8 mouse cellular contexts compared by ENCODE assay signal in the genomic region with DNA sequence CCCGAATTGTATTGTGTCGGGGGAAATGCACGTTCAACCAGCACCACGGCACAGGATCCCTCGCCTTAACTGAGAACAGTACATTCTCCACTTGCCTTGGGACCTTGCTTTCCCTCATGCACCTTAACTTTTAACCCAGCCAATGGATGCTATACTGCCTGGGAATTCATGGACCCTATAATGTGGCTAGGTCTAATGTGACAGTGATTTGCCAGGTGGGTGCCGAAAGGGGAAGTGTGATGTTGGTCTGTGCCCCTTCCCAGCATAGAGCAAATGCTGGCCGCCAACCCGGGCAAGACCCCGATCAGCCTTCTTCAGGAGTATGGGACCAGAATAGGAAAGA. TPM values are rescaled to one million over a fixed set of nuclear protein-coding genes. Genes with fewer than 3 reads are reported as not detected.
DNase-seq lines count a peak whose midpoint lies in the region; ATAC-seq and TF ChIP-seq lines count a peak whose summit lies in the region.

No protein-coding gene starts in this region.

- H3K36me3 ChIP-seq in heart, embryonic 12.5 days: peaks cover 32% of the 10 kb centered on the region
- peaks cover 43% of the 10 kb centered on the region for H3K36me3 ChIP-seq in E14TG2a.4 (ENCODE audit: insufficient read depth, low read length)
- H3K36me3 ChIP-seq in forebrain, embryonic 15.5 days: peaks cover 24% of the 10 kb centered on the region
- peaks cover 8% of the 10 kb centered on the region for H3K36me3 ChIP-seq in liver, embryonic 16.5 days (ENCODE audit: control insufficient read depth, insufficient read depth)

- H3K4me3 ChIP-seq in heart, embryonic 12.5 days: peak overlapping the region; percentile 66
- peak overlapping the region; percentile 86 for H3K4me3 ChIP-seq in E14TG2a.4 (replicated peaks; ENCODE audit: low read length)
- peak overlapping the region; percentile 76 for H3K4me3 ChIP-seq in forebrain, embryonic 15.5 days
- H3K4me3 ChIP-seq in liver, embryonic 16.5 days (ENCODE audit: low read depth, low read length): peak overlapping the region; percentile 78

- TF ChIP-seq CTCF in E14TG2a.4 (conservative IDR thresholded peaks at IDR 0.05; ENCODE audit: low read length): no peak

- H3K9ac ChIP-seq in heart, embryonic 12.5 days: peak overlapping the region; percentile 93
- peak overlapping the region; percentile 88 for H3K9ac ChIP-seq in forebrain, embryonic 15.5 days (replicated peaks)
- H3K9ac ChIP-seq in liver, embryonic 16.5 days (ENCODE audit: low read depth, low read length): peak overlapping the region; percentile 89

- ATAC-seq in heart, embryonic 12.5 days (ENCODE audit: insufficient number of reproducible peaks, low FRiP score): no peak
- ATAC-seq in forebrain, embryonic 15.5 days (replicated peaks): no peak
- no peak for ATAC-seq in liver, embryonic 16.5 days (ENCODE audit: low read depth)
- no peak for ATAC-seq in cerebellum, adult (ENCODE audit: insufficient number of reproducible peaks, low FRiP score, low TSS enrichment)

- 16% methylated on average over 9 of the region's 9 CpGs for WGBS in heart, embryonic 12.5 days
- WGBS in forebrain, embryonic 15.5 days: 19% methylated on average over 9 of the region's 9 CpGs
- WGBS in liver, embryonic 16.5 days (ENCODE audit: insufficient replicate concordance): 2% methylated on average over 9 of the region's 9 CpGs

- H3K4me1 ChIP-seq in heart, embryonic 12.5 days (replicated peaks): peaks cover 34% of the 10 kb centered on the region
- H3K4me1 ChIP-seq in E14TG2a.4 (replicated peaks; ENCODE audit: low read depth, low read length): peaks cover 59% of the 10 kb centered on the region
- H3K4me1 ChIP-seq in forebrain, embryonic 15.5 days: peaks cover 35% of the 10 kb centered on the region
- peaks cover 29% of the 10 kb centered on the region for H3K4me1 ChIP-seq in liver, embryonic 16.5 days (ENCODE audit: control insufficient read depth, low read depth, low read length)

- no peaks in the 10 kb centered on the region for H3K27me3 ChIP-seq in heart, embryonic 12.5 days (replicated peaks)
- H3K27me3 ChIP-seq in E14TG2a.4 (ENCODE audit: insufficient read depth, low read length): no peaks in the 10 kb centered on the region
- no peaks in the 10 kb centered on the region for H3K27me3 ChIP-seq in forebrain, embryonic 15.5 days
- peaks cover 3% of the 10 kb centered on the region; the same call in 1 of the 2 replicates for H3K27me3 ChIP-seq in liver, embryonic 16.5 days (ENCODE audit: control insufficient read depth, insufficient read depth, low read depth, low read length)

- peak overlapping the region; percentile 99 for H3K27ac ChIP-seq in heart, embryonic 12.5 days (ENCODE audit: poor library complexity, severe bottlenecking)
- H3K27ac ChIP-seq in forebrain, embryonic 15.5 days (replicated peaks): peak overlapping the region; percentile 100
- H3K27ac ChIP-seq in liver, embryonic 16.5 days (ENCODE audit: low read length): peak overlapping the region; percentile 97

- DNase-seq in heart, adult 9 months (ENCODE audit: low spot score in 2 of 2): no peak
- DNase-seq in T-cell, adult 2 months (ENCODE audit: low spot score): no peak
- DNase-seq in frontal cortex, postnatal 25 days (ENCODE audit: low spot score in 2 of 2): no peak

- peak overlapping the region; percentile 88 for H3K4me2 ChIP-seq in heart, embryonic 12.5 days
- peak overlapping the region; percentile 85 for H3K4me2 ChIP-seq in forebrain, embryonic 15.5 days (replicated peaks)
- peak overlapping the region; percentile 97 for H3K4me2 ChIP-seq in liver, embryonic 16.5 days (ENCODE audit: low read depth, low read length)

- H3K9me3 ChIP-seq in heart, embryonic 12.5 days (replicated peaks): no peaks in the 10 kb centered on the region
- no peaks in the 10 kb centered on the region for H3K9me3 ChIP-seq in E14TG2a.4 (ENCODE audit: low read length)
- H3K9me3 ChIP-seq in forebrain, embryonic 15.5 days: no peaks in the 10 kb centered on the region
- H3K9me3 ChIP-seq in liver, embryonic 16.5 days (replicated peaks; ENCODE audit: control insufficient read depth, low read length): no peaks in the 10 kb centered on the region

RNA-seq across cellular contexts. Expression of gene Tarbp2, which starts 0.8 kb away (rescaled TPM):
- polyA plus RNA-seq in heart, embryonic 12.5 days (2016; fragmentation: Nextera tagmentation; extraction: Ambion mirVana): 100 and 104 TPM in 2 replicates
- 102 and 103 TPM in 2 replicates for polyA plus RNA-seq in forebrain, embryonic 15.5 days (2015; fragmentation: Nextera tagmentation; extraction: Ambion mirVana)
- polyA plus RNA-seq in liver, embryonic 16.5 days (2015; fragmentation: Nextera tagmentation; extraction: Ambion mirVana): 34.6 and 37.0 TPM in 2 replicates

RNA-seq across cellular contexts. Expression of gene Map3k12, which starts 2.0 kb away (rescaled TPM):
- 14.7 and 17.3 TPM in 2 replicates for polyA plus RNA-seq in heart, embryonic 12.5 days (2016; fragmentation: Nextera tagmentation; extraction: Ambion mirVana)
- polyA plus RNA-seq in forebrain, embryonic 15.5 days (2015; fragmentation: Nextera tagmentation; extraction: Ambion mirVana): 55.3 and 55.9 TPM in 2 replicates
- polyA plus RNA-seq in liver, embryonic 16.5 days (2015; fragmentation: Nextera tagmentation; extraction: Ambion mirVana): 1.4 and 2.0 TPM in 2 replicates

RNA-seq across cellular contexts. Expression of gene Npff, which starts 5.9 kb away (rescaled TPM):
- polyA plus RNA-seq in heart, embryonic 12.5 days (2016; fragmentation: Nextera tagmentation; extraction: Ambion mirVana): 2.2 and 2.8 TPM in 2 replicates
- polyA plus RNA-seq in forebrain, embryonic 15.5 days (2015; fragmentation: Nextera tagmentation; extraction: Ambion mirVana): 2.4 and 2.5 TPM in 2 replicates
- polyA plus RNA-seq in liver, embryonic 16.5 days (2015; fragmentation: Nextera tagmentation; extraction: Ambion mirVana): 0.46 and 0.57 TPM in 2 replicates

RNA-seq across cellular contexts. Expression of gene Gm10337, which starts 15.3 kb away (rescaled TPM):
- polyA plus RNA-seq in heart, embryonic 12.5 days (2016; fragmentation: Nextera tagmentation; extraction: Ambion mirVana): not detected in 2 replicates
- polyA plus RNA-seq in forebrain, embryonic 15.5 days (2015; fragmentation: Nextera tagmentation; extraction: Ambion mirVana): 6.0 and 6.1 TPM in 2 replicates
- polyA plus RNA-seq in liver, embryonic 16.5 days (2015; fragmentation: Nextera tagmentation; extraction: Ambion mirVana): not detected in 2 replicates

RNA-seq across cellular contexts. Expression of gene Pcbp2, which starts 48.5 kb away (rescaled TPM):
- polyA plus RNA-seq in heart, embryonic 12.5 days (2016; fragmentation: Nextera tagmentation; extraction: Ambion mirVana): 134 and 142 TPM in 2 replicates
- polyA plus RNA-seq in forebrain, embryonic 15.5 days (2015; fragmentation: Nextera tagmentation; extraction: Ambion mirVana): 155 and 161 TPM in 2 replicates
- 64.7 and 67.7 TPM in 2 replicates for polyA plus RNA-seq in liver, embryonic 16.5 days (2015; fragmentation: Nextera tagmentation; extraction: Ambion mirVana)
